9 mouse cellular contexts compared by ENCODE assay signal in the genomic region with DNA sequence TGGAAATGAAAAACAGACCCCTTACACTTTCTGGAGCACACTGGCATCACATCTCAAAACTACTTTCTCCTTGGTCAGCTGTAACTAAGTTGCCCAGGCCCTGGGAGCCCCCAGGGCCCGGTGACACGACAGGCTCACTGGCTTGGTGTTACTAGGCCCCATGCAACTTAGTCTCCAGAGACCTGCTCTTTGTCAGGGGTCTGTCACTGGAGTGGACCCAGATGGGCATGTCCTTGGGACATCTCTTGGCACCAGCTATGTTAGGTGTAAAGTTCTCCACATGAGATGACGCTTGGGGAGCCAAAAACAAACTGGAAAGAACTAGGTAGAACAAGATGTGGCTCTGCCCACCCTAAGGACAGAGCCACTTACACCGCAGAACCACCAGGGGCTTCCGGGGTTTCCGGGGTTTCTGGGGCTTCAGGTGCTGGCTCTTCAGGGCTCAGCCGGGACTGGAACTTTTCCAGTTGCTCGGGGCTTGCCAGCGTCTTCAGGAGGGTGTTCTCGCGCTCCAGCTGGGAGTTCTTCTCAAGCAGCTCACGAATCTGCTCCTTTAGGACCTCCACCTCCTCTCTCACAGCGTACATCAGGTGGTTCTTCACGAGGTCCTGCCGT. TPM values are rescaled to one million over a fixed set of nuclear protein-coding genes. Genes with fewer than 3 reads are reported as not detected.
DNase-seq lines count a peak whose midpoint lies in the region; ATAC-seq and TF ChIP-seq lines count a peak whose summit lies in the region.
"Had no signal": no experiment of that assay in that cellular context is flagged by ENCODE, and none has a peak within 500 bp of the region (broad histone marks: within the 10 kb centered on the region; RNA-seq: fewer than 3 reads in every experiment).

No protein-coding gene starts in this region.

- no peak overlapping the region for H3K9ac ChIP-seq in kidney, postnatal 0 days (ENCODE audit: low read depth, low read length)
- H3K9ac ChIP-seq in kidney, embryonic 16.5 days (replicated peaks; ENCODE audit: low read length) = no peak overlapping the region
- peak overlapping the region; percentile 67; the same call in 1 of the 2 replicates for H3K9ac ChIP-seq in heart, embryonic 15.5 days

- 77% methylated on average over 15 of the region's 15 CpGs for WGBS in kidney, postnatal 0 days
- 84% methylated on average over 15 of the region's 15 CpGs for WGBS in kidney, embryonic 16.5 days
- WGBS in heart, embryonic 15.5 days = 67% methylated on average over 15 of the region's 15 CpGs
- WGBS in small intestine, adult 2 months = 53% methylated on average over 15 of the region's 15 CpGs

- intact Hi-C loops in left cerebral cortex, postnatal 36 days (cut with DNase I) = loop anchor here (5.0 kb wide), 2 partner anchors 33 to 57 kb away; no protein-coding TSS in a partner anchor

- peak overlapping the region; percentile 63 for H3K4me2 ChIP-seq in kidney, postnatal 0 days (ENCODE audit: low read length)
- H3K4me2 ChIP-seq in kidney, embryonic 16.5 days (replicated peaks; ENCODE audit: low read depth, low read length) = no peak overlapping the region
- peak overlapping the region; percentile 68 for H3K4me2 ChIP-seq in heart, embryonic 15.5 days

- 0 out of 2 replicates have a peak, but pooled peaks have one; percentile 7 for TF ChIP-seq CTCF in kidney, postnatal 0 days (IDR thresholded peaks at IDR 0.05; ENCODE audit: low read depth)
- no peak for TF ChIP-seq CTCF in small intestine, adult 2 months (IDR thresholded peaks at IDR 0.05; ENCODE audit: extremely low read depth, insufficient read length, insufficient replicate concordance, low read depth, low read length)

- H3K36me3 ChIP-seq in kidney, postnatal 0 days (ENCODE audit: insufficient read depth, low read length) = no peaks in the 10 kb centered on the region
- H3K36me3 ChIP-seq in kidney, embryonic 16.5 days (ENCODE audit: insufficient read depth, low read length) = no peaks in the 10 kb centered on the region
- no peaks in the 10 kb centered on the region for H3K36me3 ChIP-seq in heart, embryonic 15.5 days
- H3K36me3 ChIP-seq in small intestine, adult 2 months (ENCODE audit: control insufficient read depth, insufficient read depth, low read length) = peaks cover 11% of the 10 kb centered on the region

- no peak for TF ChIP-seq POLR2A in small intestine, adult 2 months (IDR thresholded peaks at IDR 0.05; ENCODE audit: low read depth, low read length)

- DNase-seq in cerebellum, adult 11-12 months = peak; percentile 30
- DNase-seq in cerebellum, adult 8-10 months = no peak
- DNase-seq in kidney, postnatal 0 days (ENCODE audit: low spot score) = no peak
- DNase-seq in layer of hippocampus, adult 8-10 months (ENCODE audit: low spot score in 2 of 2) = no peak
- DNase-seq in left cerebral cortex, postnatal 36 days (ENCODE audit: low spot score in 2 of 2) = no peak

- H3K27ac ChIP-seq in kidney, postnatal 0 days = no peak overlapping the region
- H3K27ac ChIP-seq in kidney, embryonic 16.5 days (ENCODE audit: low read length) = no peak overlapping the region
- peak overlapping the region; percentile 92; the same call in 1 of the 2 replicates for H3K27ac ChIP-seq in heart, embryonic 15.5 days
- peak overlapping the region; percentile 99 for H3K27ac ChIP-seq in small intestine, adult 2 months (ENCODE audit: insufficient read depth, low read depth, low read length)

- H3K27me3 ChIP-seq in kidney, postnatal 0 days (ENCODE audit: insufficient read depth, low read length) = no peaks in the 10 kb centered on the region
- H3K27me3 ChIP-seq in kidney, embryonic 16.5 days (ENCODE audit: insufficient read depth, low read length) = peaks cover 14% of the 10 kb centered on the region; the same call in 1 of the 2 replicates
- no peaks in the 10 kb centered on the region; the same call in 1 of the 2 replicates for H3K27me3 ChIP-seq in heart, embryonic 15.5 days
- H3K27me3 ChIP-seq in small intestine, adult 2 months (ENCODE audit: control insufficient read depth, insufficient read depth, low read length) = no peaks in the 10 kb centered on the region

- no peak for ATAC-seq in kidney, postnatal 0 days (replicated peaks; ENCODE audit: low FRiP score, low read depth)
- ATAC-seq in kidney, embryonic 16.5 days (ENCODE audit: low FRiP score, low TSS enrichment) = no peak
- no peak for ATAC-seq in heart, embryonic 15.5 days (replicated peaks; ENCODE audit: insufficient number of reproducible peaks, insufficient read depth, low FRiP score, low read depth)
- ATAC-seq: activated CD4-positive, CD25-positive, alpha-beta regulatory T cell, adult 4 months had no signal

- no peaks in the 10 kb centered on the region for H3K4me1 ChIP-seq in kidney, postnatal 0 days (replicated peaks; ENCODE audit: insufficient read depth, low read length)
- peaks cover 9% of the 10 kb centered on the region; the same call in 1 of the 2 replicates for H3K4me1 ChIP-seq in kidney, embryonic 16.5 days (ENCODE audit: insufficient read depth, low read length)
- H3K4me1 ChIP-seq in heart, embryonic 15.5 days (replicated peaks) = peaks cover 26% of the 10 kb centered on the region
- peaks cover 18% of the 10 kb centered on the region; the same call in 1 of the 2 replicates for H3K4me1 ChIP-seq in small intestine, adult 2 months (ENCODE audit: control insufficient read depth, insufficient read depth, insufficient read length, low read length)

- no peak overlapping the region for H3K4me3 ChIP-seq in kidney, postnatal 0 days (replicated peaks; ENCODE audit: low read depth, low read length)
- no peak overlapping the region for H3K4me3 ChIP-seq in kidney, embryonic 16.5 days (ENCODE audit: low read length)
- H3K4me3 ChIP-seq in heart, embryonic 15.5 days = peak overlapping the region; percentile 60
- H3K4me3 ChIP-seq in small intestine, adult 2 months (ENCODE audit: low read depth, low read length) = peak overlapping the region; percentile 65

- H3K9me3 ChIP-seq in kidney, postnatal 0 days (replicated peaks; ENCODE audit: low read length) = no peaks in the 10 kb centered on the region
- no peaks in the 10 kb centered on the region for H3K9me3 ChIP-seq in kidney, embryonic 16.5 days (ENCODE audit: low read length)
- H3K9me3 ChIP-seq in heart, embryonic 15.5 days (replicated peaks) = no peaks in the 10 kb centered on the region

RNA-seq across cellular contexts. Expression of a gene that starts 59.9 kb away (rescaled TPM):
- 88.0 and 99.3 TPM in 2 replicates for polyA plus RNA-seq in kidney, postnatal 0 days (2015; fragmentation: Nextera tagmentation; extraction: Ambion mirVana)
- 110 and 123 TPM in 2 replicates for polyA plus RNA-seq in kidney, embryonic 16.5 days (2015; fragmentation: Nextera tagmentation; extraction: Ambion mirVana)
- polyA plus RNA-seq in heart, embryonic 15.5 days (2015; fragmentation: Nextera tagmentation; extraction: Ambion mirVana) = 183 and 190 TPM in 2 replicates
- 23.1 and 58.3 TPM in 2 replicates for polyA plus RNA-seq in small intestine, adult 2 months (2012; rRNA removed)
- 100 to 1,000 TPM in 2 of 4 experiments, 10 to 100 TPM in 2; 79.8 to 114 (median 91.7) TPM for total RNA-seq in layer of hippocampus, adult 8-10 months (2022)
- total RNA-seq in left cerebral cortex, postnatal 36 days (2021) = 100 to 1,000 TPM; 126 to 137 TPM

Comparison
In these comparisons a context has a peak if more than half of its experiments do, and no peak if none do; other contexts are left out.
1. H3K27ac ChIP-seq: peak in heart, embryonic 15.5 days (single experiment) and small intestine, adult 2 months (single experiment); none in kidney, postnatal 0 days (single experiment) and kidney, embryonic 16.5 days (single experiment).
2. H3K4me3 ChIP-seq: peak in heart, embryonic 15.5 days (single experiment) and small intestine, adult 2 months (single experiment); none in kidney, postnatal 0 days (single experiment) and kidney, embryonic 16.5 days (single experiment).